In the genomic region with DNA sequence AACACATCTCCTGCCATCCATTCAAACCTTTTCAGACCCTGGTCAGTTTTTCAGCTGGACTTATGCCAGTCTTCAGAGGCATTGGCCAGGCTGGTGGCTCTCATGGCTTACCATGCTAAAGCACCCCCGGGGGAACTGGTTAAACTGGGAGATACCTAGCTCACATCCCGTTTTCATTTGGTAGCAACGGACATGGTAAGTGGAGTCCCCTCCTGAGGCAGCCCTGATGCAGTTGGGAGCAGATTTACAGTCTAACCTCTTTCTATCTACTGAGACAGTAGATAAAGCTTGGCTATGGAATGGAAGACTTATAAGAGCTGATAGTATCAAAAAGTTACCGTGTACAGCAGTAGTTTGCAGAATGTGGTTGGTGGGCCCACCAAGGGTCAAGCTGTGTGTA, we compare ENCODE assay signal across 17 mouse cellular contexts. TPM values are rescaled to one million over a fixed set of nuclear protein-coding genes. Genes with fewer than 3 reads are reported as not detected.
DNase-seq lines count a peak whose midpoint lies in the region; ATAC-seq and TF ChIP-seq lines count a peak whose summit lies in the region.
"Had no signal": no experiment of that assay in that cellular context is flagged by ENCODE, and none has a peak within 500 bp of the region (broad histone marks: within the 10 kb centered on the region; RNA-seq: fewer than 3 reads in every experiment).

No protein-coding gene starts in this region.

- no peaks in the 10 kb centered on the region for H3K27me3 ChIP-seq in heart, embryonic 13.5 days (replicated peaks)
- H3K27me3 ChIP-seq in heart, adult 2 months (ENCODE audit: control insufficient read depth, insufficient read depth, low read length): no peaks in the 10 kb centered on the region
- no peaks in the 10 kb centered on the region for H3K27me3 ChIP-seq in heart, postnatal 0 days (ENCODE audit: control insufficient read depth, insufficient read depth, low read length)
- H3K27me3 ChIP-seq: embryonic facial prominence, embryonic 12.5 days; forebrain, embryonic 12.5 days; hindbrain, embryonic 15.5 days; Patski had no signal

- intact Hi-C loops in heart, postnatal 36 days (cut with DNase I): loop anchor here (5.0 kb wide), 1 partner anchor 90 kb away; no protein-coding TSS in a partner anchor
- intact Hi-C loops in heart, adult 2 months (cut with DNase I): no loop called here

- no peak overlapping the region for H3K9ac ChIP-seq in heart, embryonic 13.5 days
- no peak overlapping the region for H3K9ac ChIP-seq in heart, adult 2 months (ENCODE audit: low read depth, low read length)
- no peak overlapping the region for H3K9ac ChIP-seq in heart, postnatal 0 days (replicated peaks; ENCODE audit: low read depth, low read length)
- H3K9ac ChIP-seq: embryonic facial prominence, embryonic 12.5 days; forebrain, embryonic 12.5 days; hindbrain, embryonic 15.5 days had no signal

- H3K4me1 ChIP-seq in heart, embryonic 13.5 days: peaks cover 88% of the 10 kb centered on the region
- H3K4me1 ChIP-seq in heart, adult 2 months (ENCODE audit: control insufficient read depth, insufficient read depth, low read length): peaks cover 2% of the 10 kb centered on the region
- peaks cover 58% of the 10 kb centered on the region for H3K4me1 ChIP-seq in heart, postnatal 0 days (ENCODE audit: control insufficient read depth, insufficient read depth)
- H3K4me1 ChIP-seq: embryonic facial prominence, embryonic 12.5 days; hindbrain, embryonic 15.5 days had no signal

- no peak for TF ChIP-seq CTCF in heart, adult 2 months (IDR thresholded peaks at IDR 0.05)
- no peak for TF ChIP-seq CTCF in heart, postnatal 0 days (IDR thresholded peaks at IDR 0.05; ENCODE audit: low read depth)

- TF ChIP-seq POLR2A in heart, adult 2 months (IDR thresholded peaks at IDR 0.05; ENCODE audit: insufficient read depth, low read depth, low read length): no peak

- no peak overlapping the region for H3K4me2 ChIP-seq in heart, embryonic 13.5 days
- no peak overlapping the region for H3K4me2 ChIP-seq in heart, postnatal 0 days (ENCODE audit: low read depth, low read length)
- H3K4me2 ChIP-seq: embryonic facial prominence, embryonic 12.5 days; forebrain, embryonic 12.5 days; hindbrain, embryonic 15.5 days had no signal

- no peaks in the 10 kb centered on the region for H3K79me2 ChIP-seq in heart, adult 2 months (replicated peaks; ENCODE audit: control insufficient read depth, insufficient read depth, low read length)

- WGBS in heart, embryonic 13.5 days: 73% methylated on average over 4 of the region's 4 CpGs
- 85% methylated on average over 4 of the region's 4 CpGs for WGBS in heart, adult 2 months
- 76% methylated on average over 4 of the region's 4 CpGs for WGBS in heart, postnatal 0 days

- peak overlapping the region; percentile 89 for H3K27ac ChIP-seq in heart, embryonic 13.5 days (replicated peaks)
- no peak overlapping the region for H3K27ac ChIP-seq in heart, adult 2 months
- peak overlapping the region; percentile 87 for H3K27ac ChIP-seq in heart, postnatal 0 days (ENCODE audit: low read depth)
- H3K27ac ChIP-seq: embryonic facial prominence, embryonic 12.5 days; forebrain, embryonic 12.5 days; hindbrain, embryonic 15.5 days had no signal

- no peak for TF ChIP-seq EP300 in heart, adult 2 months (IDR thresholded peaks at IDR 0.05; ENCODE audit: insufficient read depth, low read depth, low read length)
- no peak for TF ChIP-seq EP300 in heart, postnatal 0 days (IDR thresholded peaks at IDR 0.05; ENCODE audit: low read depth)

- H3K36me3 ChIP-seq in heart, embryonic 13.5 days: no peaks in the 10 kb centered on the region
- H3K36me3 ChIP-seq in heart, adult 2 months (ENCODE audit: control insufficient read depth, insufficient read depth, low read length): no peaks in the 10 kb centered on the region
- H3K36me3 ChIP-seq in heart, postnatal 0 days (replicated peaks; ENCODE audit: control insufficient read depth, insufficient read depth, low read length): no peaks in the 10 kb centered on the region
- H3K36me3 ChIP-seq: embryonic facial prominence, embryonic 12.5 days; forebrain, embryonic 12.5 days; hindbrain, embryonic 15.5 days had no signal

- H3K4me3 ChIP-seq in heart, embryonic 13.5 days: no peak overlapping the region
- H3K4me3 ChIP-seq in heart, adult 2 months: no peak overlapping the region
- H3K4me3 ChIP-seq in heart, postnatal 0 days (ENCODE audit: low read depth, low read length): no peak overlapping the region
- H3K4me3 ChIP-seq: embryonic facial prominence, embryonic 12.5 days; forebrain, embryonic 12.5 days; hindbrain, embryonic 15.5 days had no signal

- ATAC-seq in heart, embryonic 13.5 days (ENCODE audit: extremely low read depth, insufficient number of reproducible peaks, low FRiP score, low TSS enrichment): no peak
- ATAC-seq in heart, postnatal 0 days (ENCODE audit: insufficient read depth, low read depth): no peak
- ATAC-seq: activated CD4-positive, CD25-positive, alpha-beta regulatory T cell, adult 4 months; forebrain, embryonic 16.5 days; intestine, embryonic 16.5 days; Patski had no signal

- no peaks in the 10 kb centered on the region for H3K9me3 ChIP-seq in heart, embryonic 13.5 days
- H3K9me3 ChIP-seq in heart, postnatal 0 days (replicated peaks; ENCODE audit: control insufficient read depth, low read length): no peaks in the 10 kb centered on the region
- H3K9me3 ChIP-seq: embryonic facial prominence, embryonic 12.5 days; forebrain, embryonic 12.5 days; hindbrain, embryonic 15.5 days had no signal

- peak; percentile 55 for DNase-seq in heart, adult 11 months
- no peak for DNase-seq in heart, postnatal 36 days
- DNase-seq in heart, adult 2 months: no peak
- no peak for DNase-seq in heart, postnatal 0 days (ENCODE audit: low spot score)
- no peak for DNase-seq in heart, adult 8-10 months (ENCODE audit: low spot score)
- no peak for DNase-seq in spleen, postnatal 4 days (ENCODE audit: low spot score in 2 of 2)
- DNase-seq: cerebellum, adult 11-12 months; cerebellum, adult 9-10 months had no signal

RNA-seq across cellular contexts. Expression of a gene that starts 56.2 kb away (rescaled TPM):
- under 1 TPM; 0.24 to 0.28 TPM for total RNA-seq in heart, postnatal 36 days (2021)
- polyA plus RNA-seq in heart, embryonic 13.5 days (2015; fragmentation: Nextera tagmentation; extraction: Ambion mirVana): 44.7 and 49.7 TPM in 2 replicates
- under 1 TPM; 0.10 to 0.32 TPM for total RNA-seq in heart, adult 2 months (2021)
- 0.68 and 1.2 TPM in 2 replicates for polyA plus RNA-seq in heart, adult 2 months (2012; rRNA removed)
- total RNA-seq in heart, postnatal 0 days (2014; rRNA removed; ENCODE audit: low replicate concordance): 38.9 and 54.8 TPM in 2 replicates
- polyA plus RNA-seq in heart, postnatal 0 days (2015; fragmentation: Nextera tagmentation; extraction: Ambion mirVana): 34.3 and 34.4 TPM in 2 replicates
- total RNA-seq in heart, adult 8-10 months (2022): under 1 TPM in 1 of 4 experiments, not detected in 3; 0.24 TPM
- total RNA-seq: adrenal gland, adult 18-20 months had no signal
- polyA plus RNA-seq: activated CD4-positive, CD25-positive, alpha-beta regulatory T cell, adult 4 months had no signal

Comparison
In these comparisons a context has a peak if more than half of its experiments do, and no peak if none do; other contexts are left out.
1. RNA of a gene that starts 56.2 kb away (total RNA-seq): 38.9 to 54.8 TPM in heart, postnatal 0 days; 0.10 to 0.32 TPM in heart, adult 2 months, 0.24 to 0.28 TPM in heart, postnatal 36 days and 0.24 TPM in heart, adult 8-10 months; every median in the first group is over 10 times any median in the second.